Mouse (Mus musculus) heart, postnatal 0 days (tissue): ENCODE measurements around the gene Uchl5.

Experiments
- CTCF ChIP-seq: IDR thresholded peaks from 2 replicates; pipeline ENCODE4 v1.5.1; 2016; ENCODE audit warnings: antibody characterized with exemption, control low read depth, low read depth
- EP300 ChIP-seq: IDR thresholded peaks from 2 replicates; pipeline ENCODE4 v1.6.1; 2016; ENCODE audit warnings: antibody characterized with exemption, low read depth

GRCm38 (mm10) chr1:143777558-143778218 lies 616 bp downstream of the Uchl5 start:
- TF ChIP-seq CTCF = no peak
- TF ChIP-seq EP300 = no peak
